Mouse (Mus musculus) retina, postnatal 1 day (tissue): ENCODE data around the gene Cd180.
A peak's percentile ranks its signal among the peaks of the same experiment; 100 is the strongest.
"Not testable (repeated sequence)": the region's sequence is repeated elsewhere in the genome, so short reads cannot be mapped to it uniquely, and the experiment has no call there.

Experiments
- DNase-seq: peaks from one replicate; pipeline ENCODE4 v3.0.0-alpha.2; 2012

The Cd180 gene

GRCm38 (mm10) chr13:102693341-102693801 lies at the start of gene Cd180:
Gene Cd180 (plus strand): TSS chr13:102693558.
- no peak for DNase-seq

- DNase-seq: peak; percentile 57
Observed at GRCm38 (mm10) chr13:102644344-102644743, 49.0 kb upstream of the Cd180 start.

- DNase-seq: peak; percentile 88
Observed at GRCm38 (mm10) chr13:102644789-102645551, 48.4 kb upstream of the Cd180 start.

GRCm38 (mm10) chr13:102646271-102646771 lies 47.0 kb upstream of the Cd180 start:
- peak; percentile 59 for DNase-seq

- no peak for DNase-seq
Observed at GRCm38 (mm10) chr13:102647511-102647910, 45.8 kb upstream of the Cd180 start.

GRCm38 (mm10) chr13:102652303-102652889 lies 41.0 kb upstream of the Cd180 start:
- no peak for DNase-seq

- no peak for DNase-seq
Observed at GRCm38 (mm10) chr13:102655071-102655570, 38.2 kb upstream of the Cd180 start.

GRCm38 (mm10) chr13:102656153-102656690 lies 37.1 kb upstream of the Cd180 start:
- no peak for DNase-seq

GRCm38 (mm10) chr13:102658223-102658839 lies 35.0 kb upstream of the Cd180 start:
- no peak for DNase-seq

- DNase-seq: no peak
Observed at GRCm38 (mm10) chr13:102664041-102664440, 29.3 kb upstream of the Cd180 start.

- peak; percentile 77 for DNase-seq
Observed at GRCm38 (mm10) chr13:102664843-102665587, 28.3 kb upstream of the Cd180 start.

GRCm38 (mm10) chr13:102665588-102666232 lies 27.6 kb upstream of the Cd180 start:
- DNase-seq: no peak

- no peak for DNase-seq
Observed at GRCm38 (mm10) chr13:102666233-102666614, 27.1 kb upstream of the Cd180 start.

- no peak for DNase-seq
Observed at GRCm38 (mm10) chr13:102666731-102667130, 26.6 kb upstream of the Cd180 start.

GRCm38 (mm10) chr13:102667401-102667800 lies 26.0 kb upstream of the Cd180 start:
- DNase-seq: no peak

- no peak for DNase-seq
Observed at GRCm38 (mm10) chr13:102667842-102668241, 25.5 kb upstream of the Cd180 start.

- no peak for DNase-seq
Observed at GRCm38 (mm10) chr13:102668933-102669332, 24.4 kb upstream of the Cd180 start.

GRCm38 (mm10) chr13:102669522-102670256 lies 23.7 kb upstream of the Cd180 start:
- DNase-seq: peak; percentile 50

GRCm38 (mm10) chr13:102670503-102670902 lies 22.9 kb upstream of the Cd180 start:
- DNase-seq: peak; percentile 33

- no peak for DNase-seq
Observed at GRCm38 (mm10) chr13:102674083-102674482, 19.3 kb upstream of the Cd180 start.

GRCm38 (mm10) chr13:102677602-102678001 lies 15.8 kb upstream of the Cd180 start:
- not testable (repeated sequence) for DNase-seq
